Mouse (Mus musculus) 3T3-L1 (cell line): ENCODE data around the gene Plaur.
"Not testable (repeated sequence)": the region's sequence is repeated elsewhere in the genome, so short reads cannot be mapped to it uniquely, and the experiment has no call there.

Experiments
- DNase-seq: peaks from one replicate; pipeline ENCODE4 v3.0.0-alpha.2; 2015; ENCODE audit warnings: low read depth, low spot score

The Plaur gene

DNA sequence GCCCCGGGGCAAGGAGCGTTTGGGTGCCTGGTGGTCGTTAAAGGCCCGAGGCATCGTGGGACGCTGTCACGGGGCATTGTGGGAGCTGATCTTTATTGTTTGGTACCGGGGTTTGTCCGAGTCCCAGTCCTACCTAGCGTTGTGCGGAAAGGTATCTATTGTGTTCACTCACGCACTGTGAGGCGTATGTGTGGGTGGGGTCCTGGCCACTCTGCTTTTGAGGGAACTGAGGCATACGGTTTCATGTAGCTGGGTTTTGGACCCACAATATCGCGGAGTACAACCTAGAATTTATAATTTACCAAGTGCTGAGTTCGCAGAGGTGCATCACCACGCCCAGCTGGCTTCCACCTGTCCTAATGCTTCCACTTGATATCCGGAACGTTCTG lies 45.4 kb downstream of the Plaur start:
- DNase-seq, result no peak

DNA sequence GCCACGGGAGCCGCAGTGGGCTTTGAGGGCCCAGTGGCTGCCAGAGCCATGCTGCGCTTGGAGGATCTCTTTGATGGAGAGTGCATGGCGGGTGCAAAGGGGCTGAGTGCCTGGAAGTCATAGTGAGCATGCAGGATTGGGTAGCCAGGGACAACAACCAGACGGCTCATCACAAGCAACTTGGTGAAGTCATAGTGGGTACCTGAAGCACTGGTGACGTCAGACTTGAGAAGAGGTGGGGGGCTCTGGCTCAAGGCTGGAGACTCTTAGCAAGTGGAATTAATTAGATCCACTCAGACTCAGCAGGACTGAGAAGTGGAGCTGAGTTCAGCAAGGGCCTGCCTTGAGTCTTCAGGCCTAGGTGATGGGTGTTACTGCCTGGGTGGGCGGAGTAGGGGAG lies 50.1 kb downstream of the Plaur start, which contains the start of gene AC161166.1:
TSS of gene AC161166.1 (minus strand) at position 101 of the 400 bp plus-strand sequence.
- DNase-seq, result no peak

- DNase-seq, result peak; percentile 27
These were observed 54.0 kb downstream of the Plaur start for GRCm38 (mm10) chr7:24516319-24516718.

DNA sequence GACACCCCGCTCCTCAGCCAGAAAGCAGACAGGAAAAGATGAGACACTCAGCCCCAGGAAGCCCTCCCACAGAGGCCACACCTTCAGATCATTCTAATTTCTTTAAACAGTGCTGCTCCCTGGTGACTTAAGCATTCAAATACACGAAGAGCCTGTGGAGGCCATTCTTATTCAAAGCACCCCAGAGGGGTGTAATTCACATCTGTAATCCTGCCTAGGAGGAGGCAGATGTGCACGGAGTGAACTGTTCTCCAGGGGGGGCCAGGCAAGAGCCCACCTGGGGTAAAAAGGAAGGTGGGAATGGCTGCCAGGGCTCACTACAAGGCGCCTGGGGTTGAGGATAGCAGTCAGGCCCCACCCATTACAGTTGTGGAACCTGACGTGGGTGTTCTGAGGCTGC lies 54.8 kb downstream of the Plaur start:
- DNase-seq, result no peak

DNA sequence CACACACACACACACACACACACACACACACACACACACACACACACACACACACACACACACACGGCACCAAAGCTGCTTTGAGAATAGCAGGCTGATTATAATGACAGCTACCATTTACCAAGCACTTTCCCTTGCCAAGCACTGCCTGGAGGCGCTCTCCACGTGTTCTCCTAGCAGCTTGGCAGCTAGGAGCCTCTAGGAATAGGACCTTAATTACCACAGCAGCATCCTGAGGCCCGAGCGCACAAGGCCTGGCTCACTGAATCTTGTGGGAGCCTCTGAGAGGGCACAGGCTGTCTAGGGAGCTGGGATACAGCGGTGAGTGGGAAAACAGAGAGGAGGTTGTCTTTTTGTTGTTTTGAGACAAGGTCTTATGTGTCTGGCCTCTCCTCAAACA lies 55.4 kb downstream of the Plaur start:
- no peak for DNase-seq

GRCm38 (mm10) chr7:24519130-24519529 lies 56.8 kb downstream of the Plaur start:
- DNase-seq, result no peak

DNA sequence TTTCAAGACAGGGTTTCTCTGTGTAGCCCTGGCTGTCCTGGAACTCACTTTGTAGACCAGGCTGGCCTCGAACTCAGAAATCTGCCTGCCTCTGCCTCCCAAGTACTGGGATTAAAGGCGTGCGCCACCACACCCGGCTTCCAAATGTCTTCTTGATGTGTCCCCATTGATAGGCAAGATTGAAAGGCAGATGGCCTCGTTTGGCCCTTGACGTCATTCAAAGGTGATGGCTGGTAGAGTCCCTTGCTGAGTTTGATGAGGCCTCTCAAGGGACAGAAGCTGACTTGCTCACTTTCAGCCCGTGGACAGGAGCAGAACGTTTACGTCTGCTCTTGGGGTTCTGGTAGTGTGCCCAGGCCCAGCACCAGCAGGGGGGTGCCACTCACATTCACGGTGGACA lies 57.8 kb downstream of the Plaur start:
- DNase-seq, result not testable (repeated sequence)

- DNase-seq, result peak; percentile 69
These were observed 60.5 kb downstream of the Plaur start for GRCm38 (mm10) chr7:24522805-24523204.

- DNase-seq, result no peak
These were observed 61.4 kb downstream of the Plaur start for GRCm38 (mm10) chr7:24523723-24524122.

DNA sequence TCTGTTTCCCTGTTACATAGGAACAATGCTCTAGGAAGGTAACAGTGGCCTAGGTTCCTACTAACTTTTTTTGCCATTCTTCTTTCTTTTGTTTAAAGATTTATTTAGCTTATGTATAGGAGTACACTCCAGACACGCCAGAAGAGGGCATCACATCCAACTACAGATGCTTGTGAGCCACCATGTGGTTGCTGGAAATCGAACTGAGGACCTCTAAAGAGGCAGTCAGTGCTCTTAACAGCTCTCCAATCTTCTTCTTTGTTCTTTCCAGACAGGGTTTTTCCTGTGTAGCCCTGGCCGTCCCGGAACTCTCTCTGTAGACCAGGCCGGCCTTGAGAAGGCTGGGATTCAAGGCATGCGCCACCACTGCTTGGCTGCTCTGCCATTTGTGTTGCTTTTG lies 62.7 kb downstream of the Plaur start:
- no peak for DNase-seq
